Mouse (Mus musculus) hindbrain, postnatal 0 days (tissue): Measurements from ENCODE around the gene Lifr. TPM values are rescaled to one million over a fixed set of nuclear protein-coding genes. Genes with fewer than 3 reads are reported as not detected.

Source experiments
- ATAC-seq: fragments of 200-750 bp; cut with Nextera tagmentation; 2 replicates; pipeline ENCODE4 v1.8.0; 2017; ENCODE audit warnings: mild to moderate bottlenecking, moderate TSS enrichment, moderate library complexity
- DNase-seq: peaks from one replicate; pipeline ENCODE4 v3.0.0-alpha.2; 2015; ENCODE audit warnings: low spot score
- H3K27ac ChIP-seq: fragments of 300-500 bp; sonication (generic); 2 replicates; pipeline ENCODE4 v1.5.1; 2014; ENCODE audit warnings: mild to moderate bottlenecking
- H3K27me3 ChIP-seq: fragments of 300-500 bp; sonication (generic); 2 replicates; pipeline ENCODE4 v1.6.1; 2014; ENCODE audit warnings: low read length, mixed read lengths; ENCODE audit not compliant: insufficient read depth
- H3K36me3 ChIP-seq: fragments of 300-500 bp; sonication (generic); 2 replicates; pipeline ENCODE4 v1.6.1; 2014; ENCODE audit warnings: low read length, mixed read lengths; ENCODE audit not compliant: insufficient read depth
- H3K4me1 ChIP-seq: fragments of 300-500 bp; sonication (generic); 2 replicates; pipeline ENCODE4 v1.6.1; 2014; ENCODE audit warnings: antibody characterized with exemption, low read length, mixed read lengths; ENCODE audit not compliant: insufficient read depth
- H3K4me2 ChIP-seq: fragments of 300-500 bp; sonication (generic); 2 replicates; pipeline ENCODE4 v1.6.1; 2014; ENCODE audit warnings: low read depth, mild to moderate bottlenecking, low read length, moderate library complexity, mixed read lengths
- H3K4me3 ChIP-seq: fragments of 300-500 bp; sonication (generic); 2 replicates; pipeline ENCODE4 v1.5.1; 2014; ENCODE audit warnings: low read length
- H3K9ac ChIP-seq: fragments of 300-500 bp; sonication (generic); replicated peaks from 2 replicates; pipeline ENCODE4 v1.6.1; 2014; ENCODE audit warnings: mild to moderate bottlenecking, low read length, moderate library complexity, mixed read lengths
- H3K9me3 ChIP-seq: fragments of 300-500 bp; sonication (generic); 2 replicates; pipeline ENCODE4 v1.6.1; 2016; ENCODE audit warnings: low read length, mixed read lengths
- CTCF ChIP-seq: IDR thresholded peaks from 2 replicates; pipeline ENCODE4 v1.5.1; 2016; ENCODE audit warnings: antibody characterized with exemption, control low read depth, low read depth
- WGBS: fragments of 180-500 bp; shearing (Covaris S2); extraction: QIAGEN DNeasy Blood & Tissue Kit; methylation state at CpG from one replicate; pipeline ENCODE4 v1.1.7; 2014; 5-methylcytosine and 5-hydroxymethylcytosine counted together
- polyA plus RNA-seq: library from polyadenylated mRNA; unstranded; fragments of >200 nt; fragmentation: Nextera tagmentation; extraction: Ambion mirVana; gene quantifications from 2 replicates; pipeline ENCODE4 v1.2.1, GENCODE M21; 2015
- total RNA-seq: library from RNA; depleted of rRNA; stranded (reverse); fragments of >200 nt; gene quantifications from 2 replicates; pipeline ENCODE4 v1.2.3, GENCODE M21; 2014

Gene Lifr
- total and polyA plus RNA-seq, 2 experiments from 2014 or later: 19.6 to 38.4 TPM

DNA sequence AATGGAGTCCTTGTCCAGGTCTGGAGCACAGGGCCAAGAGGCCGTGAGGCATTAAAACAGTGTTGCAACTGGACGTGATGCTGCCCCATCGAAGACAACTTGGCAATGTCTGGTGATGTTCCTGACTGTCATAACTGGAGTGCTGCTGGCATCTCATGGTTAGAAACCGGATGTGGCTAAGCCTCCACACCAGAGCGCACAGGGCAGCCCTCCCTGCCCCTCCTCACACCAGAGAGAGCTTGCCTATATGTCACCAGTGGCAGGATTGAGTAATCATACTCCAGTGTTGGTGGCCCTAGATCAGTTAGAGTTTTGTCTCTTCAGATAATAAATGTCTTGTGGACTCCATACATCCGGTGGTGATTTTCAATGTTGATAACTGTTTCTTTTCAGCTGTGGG lies 97.3 kb downstream of the Lifr start:
- Histone ChIP-seq H3K4me3 (no peak overlapping the region), H3K36me3 (peaks cover 21% of the 10 kb centered on the region; the same call in 1 of the 2 replicates)
- WGBS: 83% methylated on average over 6 of the region's 6 CpGs

DNA sequence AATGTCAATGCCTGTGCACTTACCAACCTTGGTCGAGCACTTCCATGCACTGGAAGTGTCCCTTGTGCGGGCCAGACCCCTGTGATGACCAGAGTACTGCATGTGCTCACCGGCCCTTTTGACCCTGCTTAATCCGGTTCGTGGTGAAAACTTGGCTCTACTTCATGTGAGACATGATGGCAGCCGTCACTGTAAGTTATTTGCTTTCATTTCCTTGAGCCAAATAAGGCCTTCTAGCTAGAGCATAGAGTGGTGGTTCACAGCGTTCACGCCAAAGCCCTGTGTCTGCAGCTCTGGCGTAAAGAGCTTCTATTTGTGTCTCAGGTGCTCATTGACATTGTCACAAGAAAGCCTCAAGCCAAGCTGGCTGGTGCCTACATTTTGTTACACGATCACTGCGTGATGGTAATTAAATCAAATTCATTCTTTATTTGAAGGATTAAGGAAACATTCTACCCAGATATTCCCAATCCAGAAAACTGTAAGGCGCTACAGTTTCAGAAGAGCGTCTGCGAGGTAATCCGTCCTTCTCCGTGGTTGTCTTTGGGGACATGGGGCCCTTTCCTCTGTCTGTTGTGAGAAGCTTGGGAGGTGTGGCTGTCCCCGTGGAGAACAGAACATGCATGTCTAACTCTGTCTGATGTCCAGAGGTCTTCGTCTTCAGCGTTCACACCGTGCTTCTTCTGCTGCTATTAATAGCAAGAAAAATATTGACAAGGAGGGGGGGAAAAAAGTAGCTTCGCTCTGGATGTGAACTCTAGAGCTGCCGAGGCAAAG lies 99.5 kb downstream of the Lifr start:
- DNase-seq (no peak), ATAC-seq (no peak)
- no peak overlapping the region for H3K4me2 ChIP-seq
- 88% methylated on average over 22 of the region's 22 CpGs for WGBS
- no peaks in the 10 kb centered on the region for H3K27me3 ChIP-seq
- H3K4me3 ChIP-seq: no peak overlapping the region
- no peak overlapping the region for H3K27ac ChIP-seq
- peaks cover 9% of the 10 kb centered on the region for H3K4me1 ChIP-seq
- H3K9me3 ChIP-seq: no peaks in the 10 kb centered on the region
- peaks cover 21% of the 10 kb centered on the region; the same call in 1 of the 2 replicates for H3K36me3 ChIP-seq
- no peak for TF ChIP-seq CTCF
- H3K9ac ChIP-seq: no peak overlapping the region

More for the DNA sequence above, 97.3 kb downstream of the Lifr start:
- DNase-seq (no peak), ATAC-seq (no peak)
- no peaks in the 10 kb centered on the region for H3K27me3 ChIP-seq
- H3K9ac ChIP-seq: no peak overlapping the region
- no peak overlapping the region for H3K27ac ChIP-seq
- no peaks in the 10 kb centered on the region for H3K9me3 ChIP-seq
- no peak overlapping the region for H3K4me2 ChIP-seq
- H3K4me1 ChIP-seq: no peaks in the 10 kb centered on the region
- TF ChIP-seq CTCF: no peak

DNA sequence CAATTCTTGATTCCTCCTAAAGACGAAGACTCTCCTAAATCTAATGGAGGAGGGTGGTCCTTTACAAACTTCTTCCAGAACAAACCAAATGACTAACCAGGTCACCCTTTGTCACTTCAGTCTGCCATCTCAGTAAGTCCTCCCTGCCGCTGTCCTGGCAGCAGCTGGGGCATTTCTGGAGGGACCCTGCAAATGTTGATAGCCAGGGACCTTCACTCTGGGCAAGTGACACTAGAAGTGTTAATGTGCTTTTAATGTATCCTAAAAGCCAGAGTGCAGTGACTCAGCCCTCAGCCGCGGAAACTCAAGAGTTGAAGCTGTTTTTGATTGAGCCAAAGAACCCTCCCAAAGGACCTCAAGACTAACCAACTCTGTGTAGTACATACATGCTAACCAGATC lies 100.7 kb downstream of the Lifr start:
- 95% methylated on average over 4 of the region's 4 CpGs for WGBS
- DNase-seq: no peak

GRCm38 (mm10) chr15:7192582-7192981 lies 102.2 kb downstream of the Lifr start:
- H3K4me1 ChIP-seq: peaks cover 16% of the 10 kb centered on the region
- 97% methylated on average over 2 of the region's 2 CpGs for WGBS
- no peak overlapping the region for H3K27ac ChIP-seq
- no peaks in the 10 kb centered on the region for H3K27me3 ChIP-seq
- TF ChIP-seq CTCF: no peak
- H3K4me3 ChIP-seq: no peak overlapping the region
- H3K9ac ChIP-seq: no peak overlapping the region
- peaks cover 13% of the 10 kb centered on the region; the same call in 1 of the 2 replicates for H3K36me3 ChIP-seq
- DNase-seq (no peak), ATAC-seq (no peak)
- H3K4me2 ChIP-seq: no peak overlapping the region
- no peaks in the 10 kb centered on the region for H3K9me3 ChIP-seq

More for the DNA sequence above, 100.7 kb downstream of the Lifr start:
- no peak for TF ChIP-seq CTCF
- no peak overlapping the region for H3K9ac ChIP-seq
- no peak overlapping the region for H3K27ac ChIP-seq
- peaks cover 16% of the 10 kb centered on the region for H3K4me1 ChIP-seq
- no peak overlapping the region for H3K4me2 ChIP-seq
- H3K27me3 ChIP-seq: no peaks in the 10 kb centered on the region
- H3K36me3 ChIP-seq: peaks cover 19% of the 10 kb centered on the region; the same call in 1 of the 2 replicates
- no peak overlapping the region for H3K4me3 ChIP-seq
- no peaks in the 10 kb centered on the region for H3K9me3 ChIP-seq
- no peak for ATAC-seq

DNA sequence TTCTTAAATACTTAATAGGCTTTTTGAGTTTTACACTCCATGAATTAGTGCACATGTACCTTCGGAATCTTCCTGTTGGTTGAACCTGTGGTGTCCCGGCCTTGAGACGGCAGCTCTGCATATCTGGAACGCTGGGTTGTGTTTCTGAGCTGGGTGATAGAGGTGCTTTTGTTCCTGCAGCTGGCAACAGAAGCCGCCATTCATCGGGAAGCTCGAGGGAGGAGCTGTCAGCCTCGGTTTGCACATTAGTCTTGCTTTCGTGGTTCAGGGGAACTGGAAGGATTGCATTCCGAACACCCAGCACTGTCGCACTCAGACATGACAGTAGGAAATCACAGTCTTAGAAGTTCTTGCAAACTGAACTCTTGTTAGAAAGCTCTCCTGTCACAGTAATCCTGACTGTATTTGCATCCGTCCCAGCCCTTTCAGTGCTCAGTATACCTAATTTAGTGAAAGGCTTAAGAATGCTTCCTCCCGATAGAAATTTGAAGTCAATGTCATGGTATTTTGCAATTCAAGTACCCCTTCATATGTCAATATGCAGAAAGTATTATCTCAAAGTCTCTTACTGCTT lies 103.8 kb downstream of the Lifr start:
- Histone ChIP-seq H3K4me2 (0 out of 2 replicates have a peak overlapping the region, but pooled peaks have one; percentile 13), H3K36me3 (peaks cover 13% of the 10 kb centered on the region; the same call in 1 of the 2 replicates), H3K9ac (no peak overlapping the region), H3K4me1 (peaks cover 20% of the 10 kb centered on the region), H3K4me3 (no peak overlapping the region), H3K27ac (peak overlapping the region; percentile 82), H3K27me3 (no peaks in the 10 kb centered on the region), H3K9me3 (no peaks in the 10 kb centered on the region)
- DNase-seq (peak; percentile 76), ATAC-seq (peak; percentile 44)
- 13% methylated on average over 13 of the region's 13 CpGs for WGBS
- no peak for TF ChIP-seq CTCF

- DNase-seq (peak; percentile 82), ATAC-seq (peak; percentile 86)
- Histone ChIP-seq H3K36me3 (peaks cover 8% of the 10 kb centered on the region; the same call in 1 of the 2 replicates), H3K4me1 (peaks cover 24% of the 10 kb centered on the region), H3K9ac (no peak overlapping the region), H3K4me2 (no peak overlapping the region), H3K27ac (peak overlapping the region; percentile 82), H3K9me3 (no peaks in the 10 kb centered on the region), H3K27me3 (no peaks in the 10 kb centered on the region), H3K4me3 (no peak overlapping the region)
- WGBS: 23% methylated on average over 6 of the region's 6 CpGs
- no peak for TF ChIP-seq CTCF
Observed at GRCm38 (mm10) chr15:7194748-7195221, 104.4 kb downstream of the Lifr start.
